Comparison of ENCODE assay signal across 17 mouse cellular contexts in the genomic region with DNA sequence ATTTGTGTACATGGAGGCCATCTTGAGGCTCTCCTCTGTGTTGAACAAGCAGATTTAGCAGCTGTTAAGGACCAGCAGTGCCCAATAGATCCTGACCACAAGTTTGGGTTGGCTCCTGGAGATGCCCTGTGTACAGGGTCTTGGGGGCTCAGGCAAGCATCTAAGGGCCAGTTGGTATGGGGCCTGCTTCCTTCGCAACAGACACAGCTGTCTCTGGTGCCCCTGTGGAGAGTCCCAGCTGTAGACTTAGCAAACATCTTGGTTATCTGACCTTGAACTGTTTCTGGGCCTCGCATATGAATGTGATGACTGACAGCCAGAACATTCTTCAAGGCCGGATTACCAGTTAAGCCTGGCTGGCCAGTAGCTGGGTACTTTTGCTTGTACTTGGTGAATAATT.
"Had no signal": no experiment of that assay in that cellular context is flagged by ENCODE, and none has a peak within 500 bp of the region (broad histone marks: within the 10 kb centered on the region; RNA-seq: fewer than 3 reads in every experiment).

No protein-coding gene starts in this region.

- H3K9ac ChIP-seq: liver, embryonic 13.5 days; liver, postnatal 0 days; lung, embryonic 15.5 days; midbrain, embryonic 15.5 days; neural tube, embryonic 13.5 days; stomach, embryonic 15.5 days had no signal

- H3K27me3 ChIP-seq: liver, embryonic 13.5 days; lung, embryonic 15.5 days; midbrain, embryonic 15.5 days; neural tube, embryonic 13.5 days; stomach, embryonic 15.5 days had no signal

- H3K9me3 ChIP-seq: liver, embryonic 13.5 days; lung, embryonic 15.5 days; megakaryocyte, embryonic 14.5 days; midbrain, embryonic 15.5 days; neural tube, embryonic 13.5 days; stomach, embryonic 15.5 days had no signal

- H3K4me3 ChIP-seq: liver, embryonic 13.5 days; lung, embryonic 15.5 days; megakaryocyte, embryonic 14.5 days; midbrain, embryonic 15.5 days; neural tube, embryonic 13.5 days; stomach, embryonic 15.5 days had no signal

- H3K36me3 ChIP-seq: liver, embryonic 13.5 days; lung, embryonic 15.5 days; midbrain, embryonic 15.5 days; neural tube, embryonic 13.5 days; stomach, embryonic 15.5 days had no signal

- DNase-seq: kidney, adult 9 months; kidney, postnatal 14 days; liver; liver, embryonic 13.5 days; liver, postnatal 0 days; lung, postnatal 14 days; retina, postnatal 1 day; right cerebral cortex, postnatal 14 days; thymus, adult 2 months; thymus, postnatal 25 days had no signal

- H3K4me1 ChIP-seq: liver, embryonic 13.5 days; lung, embryonic 15.5 days; midbrain, embryonic 15.5 days; neural tube, embryonic 13.5 days; stomach, embryonic 15.5 days had no signal

- H3K27ac ChIP-seq: liver, embryonic 13.5 days; lung, embryonic 15.5 days; macrophage; midbrain, embryonic 15.5 days; neural tube, embryonic 13.5 days; stomach, embryonic 15.5 days had no signal

- H3K4me2 ChIP-seq: liver, embryonic 13.5 days; lung, embryonic 15.5 days; midbrain, embryonic 11.5 days; midbrain, embryonic 15.5 days; neural tube, embryonic 13.5 days; stomach, embryonic 15.5 days had no signal

- ATAC-seq: liver, postnatal 0 days; midbrain, embryonic 15.5 days had no signal
